Comparison of ENCODE assay signal across 11 mouse cellular contexts in genomic region chr7:44823409-44823808, GRCm38 (mm10). TPM values are rescaled to one million over a fixed set of nuclear protein-coding genes. Genes with fewer than 3 reads are reported as not detected.
DNase-seq lines count a peak whose midpoint lies in the region; ATAC-seq and TF ChIP-seq lines count a peak whose summit lies in the region.
"Had no signal": no experiment of that assay in that cellular context is flagged by ENCODE, and none has a peak within 500 bp of the region (broad histone marks: within the 10 kb centered on the region; RNA-seq: fewer than 3 reads in every experiment).

No protein-coding gene starts in this region.

- ATAC-seq in heart, postnatal 0 days (ENCODE audit: insufficient read depth, low read depth): no peak

- TF ChIP-seq EP300 in heart, postnatal 0 days (IDR thresholded peaks at IDR 0.05; ENCODE audit: low read depth): no peak

- no peak overlapping the region for H3K4me2 ChIP-seq in heart, postnatal 0 days (ENCODE audit: low read depth, low read length)
- H3K4me2 ChIP-seq: hindbrain, embryonic 15.5 days; limb, embryonic 12.5 days had no signal

- peak; percentile 2 for DNase-seq in cerebellum, adult 11-12 months
- DNase-seq in cerebellum, postnatal 10 days: no peak
- DNase-seq in heart, postnatal 0 days (ENCODE audit: low spot score): no peak
- DNase-seq in heart, adult 18-20 months: no peak
- peak; percentile 4 to 9 for DNase-seq in right cerebral cortex, adult 2 months (ENCODE audit: low spot score in 2 of 2)
- DNase-seq in right cerebral cortex, postnatal 25 days: no peak
- peak; percentile 64 for DNase-seq in splenic B cell, adult 2 months (ENCODE audit: low read depth, low spot score)
- DNase-seq in urinary bladder, adult 2 months (ENCODE audit: low spot score): no peak

- no peaks in the 10 kb centered on the region for H3K27me3 ChIP-seq in heart, postnatal 0 days (ENCODE audit: control insufficient read depth, insufficient read depth, low read length)
- H3K27me3 ChIP-seq in splenic B cell, adult 2 months (ENCODE audit: control insufficient read depth, insufficient read depth, low read length, poor library complexity, severe bottlenecking): no peaks in the 10 kb centered on the region
- H3K27me3 ChIP-seq: hindbrain, embryonic 15.5 days; limb, embryonic 12.5 days; megakaryocyte, embryonic 14.5 days had no signal

- no peak overlapping the region for H3K4me3 ChIP-seq in heart, postnatal 0 days (ENCODE audit: low read depth, low read length)
- H3K4me3 ChIP-seq: hindbrain, embryonic 15.5 days; limb, embryonic 12.5 days; megakaryocyte, embryonic 14.5 days had no signal

- no peaks in the 10 kb centered on the region for H3K9me3 ChIP-seq in heart, postnatal 0 days (replicated peaks; ENCODE audit: control insufficient read depth, low read length)
- H3K9me3 ChIP-seq: hindbrain, embryonic 15.5 days; limb, embryonic 12.5 days; megakaryocyte, embryonic 14.5 days had no signal

- 40% methylated on average over 7 of the region's 7 CpGs for WGBS in heart, postnatal 0 days

- peaks cover 4% of the 10 kb centered on the region for H3K36me3 ChIP-seq in heart, postnatal 0 days (replicated peaks; ENCODE audit: control insufficient read depth, insufficient read depth, low read length)
- H3K36me3 ChIP-seq in splenic B cell, adult 2 months (ENCODE audit: control insufficient read depth, insufficient read depth, low read length, poor library complexity, severe bottlenecking): no peaks in the 10 kb centered on the region
- H3K36me3 ChIP-seq: hindbrain, embryonic 15.5 days had no signal

- H3K9ac ChIP-seq in heart, postnatal 0 days (replicated peaks; ENCODE audit: low read depth, low read length): no peak overlapping the region
- H3K9ac ChIP-seq: hindbrain, embryonic 15.5 days; limb, embryonic 12.5 days had no signal

- H3K27ac ChIP-seq in heart, postnatal 0 days (ENCODE audit: low read depth): no peak overlapping the region
- H3K27ac ChIP-seq: hindbrain, embryonic 15.5 days; limb, embryonic 12.5 days had no signal

- H3K4me1 ChIP-seq in heart, postnatal 0 days (ENCODE audit: control insufficient read depth, insufficient read depth): peaks cover 24% of the 10 kb centered on the region

- peak; percentile 30; the same call in 1 of the 2 replicates for TF ChIP-seq CTCF in heart, postnatal 0 days (IDR thresholded peaks at IDR 0.05; ENCODE audit: low read depth)

RNA-seq across cellular contexts. Expression of gene Atf5, which starts 7.0 kb away (rescaled TPM):
- 5.6 and 16.0 TPM in 2 replicates for total RNA-seq in heart, postnatal 0 days (2014; rRNA removed; ENCODE audit: low replicate concordance)
- 3.0 and 3.5 TPM in 2 replicates for polyA plus RNA-seq in heart, postnatal 0 days (2015; fragmentation: Nextera tagmentation; extraction: Ambion mirVana)
- total RNA-seq in heart, adult 18-20 months (2021): 10 to 100 TPM; 60.2 to 62.7 TPM
- 43.4 and 63.6 TPM in 2 replicates for polyA plus RNA-seq in urinary bladder, adult 2 months (2012; rRNA removed)

RNA-seq across cellular contexts. Expression of gene Il4i1, which starts 7.2 kb away (rescaled TPM):
- not detected in 2 replicates for total RNA-seq in heart, postnatal 0 days (2014; rRNA removed; ENCODE audit: low replicate concordance)
- polyA plus RNA-seq in heart, postnatal 0 days (2015; fragmentation: Nextera tagmentation; extraction: Ambion mirVana): 0.93 and 1.1 TPM in 2 replicates
- total RNA-seq in heart, adult 18-20 months (2021): 1 to 10 TPM in 1 of 2 experiments, under 1 TPM in 1; 0.62 to 4.8 TPM
- polyA plus RNA-seq in urinary bladder, adult 2 months (2012; rRNA removed): 1.7 and 2.5 TPM in 2 replicates

RNA-seq across cellular contexts. Expression of gene Nup62, which starts 7.5 kb away (rescaled TPM):
- 75.3 and 78.0 TPM in 2 replicates for total RNA-seq in heart, postnatal 0 days (2014; rRNA removed; ENCODE audit: low replicate concordance)
- polyA plus RNA-seq in heart, postnatal 0 days (2015; fragmentation: Nextera tagmentation; extraction: Ambion mirVana): 37.6 and 40.9 TPM in 2 replicates
- 10 to 100 TPM; 25.4 to 26.0 TPM for total RNA-seq in heart, adult 18-20 months (2021)
- 30.5 and 34.7 TPM in 2 replicates for polyA plus RNA-seq in urinary bladder, adult 2 months (2012; rRNA removed)

RNA-seq across cellular contexts. Expression of gene Akt1s1, which starts 25.4 kb away (rescaled TPM):
- total RNA-seq in heart, postnatal 0 days (2014; rRNA removed; ENCODE audit: low replicate concordance): 81.8 and 137 TPM in 2 replicates
- polyA plus RNA-seq in heart, postnatal 0 days (2015; fragmentation: Nextera tagmentation; extraction: Ambion mirVana): 91.3 and 91.8 TPM in 2 replicates
- total RNA-seq in heart, adult 18-20 months (2021): 10 to 100 TPM; 65.1 to 67.1 TPM
- 93.8 and 99.5 TPM in 2 replicates for polyA plus RNA-seq in urinary bladder, adult 2 months (2012; rRNA removed)

RNA-seq across cellular contexts. Expression of gene Tbc1d17, which starts 25.5 kb away (rescaled TPM):
- 43.5 and 101 TPM in 2 replicates for total RNA-seq in heart, postnatal 0 days (2014; rRNA removed; ENCODE audit: low replicate concordance)
- polyA plus RNA-seq in heart, postnatal 0 days (2015; fragmentation: Nextera tagmentation; extraction: Ambion mirVana): 51.7 and 57.5 TPM in 2 replicates
- 10 to 100 TPM; 36.7 to 57.6 TPM for total RNA-seq in heart, adult 18-20 months (2021)
- polyA plus RNA-seq in urinary bladder, adult 2 months (2012; rRNA removed): 67.3 and 68.9 TPM in 2 replicates

Comparison
In these comparisons a context has a peak if more than half of its experiments do, and no peak if none do; other contexts are left out.
1. DNase-seq: peak in cerebellum, adult 11-12 months (single experiment), right cerebral cortex, adult 2 months (2 of 2) and splenic B cell, adult 2 months (single experiment); none in cerebellum, postnatal 10 days (0 of 2), heart, postnatal 0 days (single experiment), heart, adult 18-20 months (0 of 2), right cerebral cortex, postnatal 25 days (single experiment) and urinary bladder, adult 2 months (single experiment).